Mouse (Mus musculus): ENCODE data around the gene Kcns1.

Kcns1 gene

GRCm38 (mm10) chr2:164170326-164170725 is 587 bp downstream of the Kcns1 start:
- no peak for DNase-seq (ENCODE audit: low spot score)

DNA sequence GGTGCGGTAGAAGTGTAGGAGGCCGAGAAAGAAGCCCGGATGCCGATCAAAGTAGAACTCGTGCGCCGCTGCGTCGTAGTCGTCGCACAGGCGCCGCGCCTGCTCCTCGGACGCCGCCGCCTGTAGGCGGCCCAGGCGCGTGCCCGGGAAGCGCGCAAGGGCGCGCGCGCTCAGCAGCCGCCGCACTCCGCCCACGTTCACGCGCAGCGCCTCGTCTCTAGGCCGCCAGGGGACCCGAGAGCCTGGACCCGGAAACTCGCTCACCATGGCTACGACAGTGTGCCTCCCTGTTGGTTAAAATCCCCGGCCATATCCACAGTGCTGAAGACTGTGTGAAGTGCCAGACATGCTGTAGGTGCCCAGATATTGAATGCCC is 2.4 kb downstream of the Kcns1 start:
- DNase-seq (ENCODE audit: low spot score): no peak

- DNase-seq (ENCODE audit: low spot score): no peak
These were observed 3.0 kb downstream of the Kcns1 start for GRCm38 (mm10) chr2:164167752-164168570.

DNA sequence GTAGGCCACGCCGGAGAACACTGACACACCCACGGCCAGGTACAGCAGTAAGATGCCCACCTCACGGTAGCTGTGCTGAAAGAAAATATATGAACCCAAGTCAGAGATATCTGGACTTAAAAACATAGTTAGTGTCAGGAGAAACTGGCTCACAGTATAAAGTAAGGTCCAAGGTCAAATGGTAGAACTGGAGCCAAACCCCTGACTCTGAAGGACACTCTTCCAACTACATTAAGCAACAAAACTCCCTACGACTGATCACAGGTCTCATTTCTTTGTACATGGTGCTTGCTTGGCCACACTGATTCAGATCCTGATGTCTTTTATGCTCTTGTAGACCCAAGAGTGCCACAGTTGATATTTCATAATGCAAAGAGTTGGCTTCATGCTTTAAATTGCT is 6.0 kb downstream of the Kcns1 start:
- DNase-seq (ENCODE audit: low spot score): no peak

- no peak for DNase-seq (ENCODE audit: low spot score)
These were observed 9.3 kb downstream of the Kcns1 start for GRCm38 (mm10) chr2:164161515-164162055.

DNA sequence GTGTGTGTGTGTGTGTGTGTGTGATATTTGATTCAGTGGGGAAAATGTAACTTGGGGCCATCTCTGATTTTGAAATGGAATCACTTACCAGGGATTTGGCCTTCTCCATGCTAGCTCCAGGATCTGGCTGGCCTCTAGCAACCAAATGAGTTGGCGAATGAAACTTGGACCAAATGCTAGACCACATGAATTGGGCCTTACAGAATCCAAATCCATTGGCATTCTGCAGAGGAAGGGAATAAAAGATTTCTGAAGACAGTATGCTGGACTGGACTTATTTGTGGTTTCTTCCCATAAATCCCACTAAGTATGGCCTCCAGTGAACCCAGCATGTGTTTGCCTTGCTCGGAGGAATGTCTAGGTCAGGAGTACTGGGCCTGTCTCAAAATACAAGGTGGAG is 12.1 kb downstream of the Kcns1 start:
- DNase-seq (ENCODE audit: low spot score): no peak

GRCm38 (mm10) chr2:164156158-164156557 is 14.8 kb downstream of the Kcns1 start:
- no peak for DNase-seq (ENCODE audit: low spot score)

DNA sequence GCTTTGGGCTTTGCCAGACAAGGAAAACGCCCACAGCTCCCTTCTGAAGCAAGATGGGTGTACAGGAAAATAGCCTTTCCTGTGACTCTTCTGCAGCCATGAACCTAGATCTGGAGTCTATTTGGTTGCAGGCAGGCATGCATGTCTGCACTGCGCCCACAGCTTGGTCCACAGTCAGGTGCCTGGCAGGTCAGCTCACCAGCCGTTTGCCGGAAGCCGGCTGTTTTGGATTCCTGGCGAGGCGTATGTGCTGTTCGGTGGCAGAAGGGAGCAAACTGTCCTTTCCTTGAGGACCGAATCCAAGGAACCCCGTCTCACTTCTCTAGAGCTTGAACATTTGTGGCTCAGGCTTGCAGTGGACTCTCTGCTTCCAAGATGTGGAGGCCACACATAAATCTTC is 16.9 kb downstream of the Kcns1 start:
- DNase-seq (ENCODE audit: low spot score): no peak

- DNase-seq (ENCODE audit: low spot score): no peak
These were observed 18.6 kb downstream of the Kcns1 start for GRCm38 (mm10) chr2:164152341-164152740.

DNA sequence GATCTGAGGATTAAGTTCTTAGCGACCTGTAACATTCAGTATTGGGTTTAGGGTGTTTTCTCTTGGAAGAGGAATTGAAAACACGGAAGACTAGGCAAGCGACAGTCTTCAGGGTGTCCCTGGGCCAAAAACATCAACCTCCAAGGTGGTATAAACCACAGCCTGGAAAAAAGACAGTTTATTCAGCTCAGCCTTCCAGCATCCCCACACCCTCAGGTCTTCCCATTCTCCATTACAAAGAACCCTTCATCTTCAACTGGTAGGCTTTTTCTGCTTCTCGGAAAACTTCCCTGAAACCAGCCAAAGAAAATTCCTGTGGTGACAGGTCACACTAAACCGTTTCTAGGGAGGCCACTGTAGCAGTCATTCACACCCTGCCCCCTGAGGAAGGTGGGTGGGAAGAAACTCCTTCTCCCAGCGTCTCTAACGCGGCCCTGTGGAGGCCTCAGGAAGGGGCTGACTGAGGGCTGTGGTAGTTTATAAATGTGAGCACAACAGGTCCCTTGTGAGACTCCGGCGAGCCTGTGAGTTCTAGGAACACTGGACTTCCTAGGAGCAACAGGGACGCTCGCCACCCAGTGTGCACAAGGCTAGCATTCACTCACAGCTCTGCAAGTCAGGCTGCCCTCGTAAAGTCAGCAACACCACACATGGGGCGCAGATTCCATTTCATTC is 20.7 kb downstream of the Kcns1 start:
- no peak for DNase-seq (ENCODE audit: low spot score)

DNA sequence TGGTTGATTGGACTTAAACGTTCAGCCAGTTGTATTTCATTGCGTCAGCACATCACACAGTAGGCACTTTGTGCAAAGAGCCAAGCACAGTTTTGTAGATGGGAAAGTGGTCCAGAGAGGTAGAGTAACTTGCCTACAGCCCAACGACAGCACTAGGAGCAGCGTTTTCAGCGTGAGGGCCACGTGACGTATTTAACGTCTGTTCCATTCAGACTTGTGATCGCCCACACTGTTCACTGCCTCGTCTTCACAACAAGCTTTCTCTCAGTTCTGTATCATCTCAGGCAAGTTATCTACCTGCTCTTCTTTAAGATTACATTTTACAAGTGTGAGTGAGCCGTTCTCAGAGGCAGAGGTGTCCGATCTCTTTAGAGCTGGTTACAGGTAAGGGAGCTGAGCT is 24.4 kb downstream of the Kcns1 start:
- DNase-seq (ENCODE audit: low spot score): no peak

- DNase-seq (ENCODE audit: low spot score): no peak
These were observed 26.4 kb downstream of the Kcns1 start for GRCm38 (mm10) chr2:164144541-164144940.

- DNase-seq (ENCODE audit: low spot score): no peak
These were observed 26.9 kb downstream of the Kcns1 start for GRCm38 (mm10) chr2:164144025-164144424.

GRCm38 (mm10) chr2:164142021-164142420 is 28.9 kb downstream of the Kcns1 start:
- DNase-seq (ENCODE audit: low spot score): no peak

GRCm38 (mm10) chr2:164137754-164138153 is 33.2 kb downstream of the Kcns1 start:
- no peak for DNase-seq (ENCODE audit: low spot score)

DNA sequence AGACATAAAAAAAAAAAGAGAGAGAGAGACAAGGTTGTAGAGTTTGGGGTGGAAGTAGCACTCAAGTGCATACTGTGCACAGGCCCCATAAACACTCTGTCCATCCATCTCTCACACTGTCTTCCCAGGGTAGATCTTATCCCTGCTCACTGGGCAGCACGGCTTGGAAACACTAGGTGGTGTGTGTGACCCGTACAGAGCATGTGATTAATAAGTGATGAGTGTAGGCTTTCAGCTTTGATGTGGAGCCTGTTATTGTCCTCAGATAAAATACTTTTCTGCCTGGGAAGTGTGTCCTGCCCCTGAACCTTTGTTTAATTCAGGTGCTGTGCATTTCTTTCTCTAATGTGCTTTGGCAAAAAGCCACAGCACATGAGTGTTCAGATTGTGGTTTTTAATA is 34.5 kb downstream of the Kcns1 start:
- DNase-seq (ENCODE audit: low spot score): no peak

DNA sequence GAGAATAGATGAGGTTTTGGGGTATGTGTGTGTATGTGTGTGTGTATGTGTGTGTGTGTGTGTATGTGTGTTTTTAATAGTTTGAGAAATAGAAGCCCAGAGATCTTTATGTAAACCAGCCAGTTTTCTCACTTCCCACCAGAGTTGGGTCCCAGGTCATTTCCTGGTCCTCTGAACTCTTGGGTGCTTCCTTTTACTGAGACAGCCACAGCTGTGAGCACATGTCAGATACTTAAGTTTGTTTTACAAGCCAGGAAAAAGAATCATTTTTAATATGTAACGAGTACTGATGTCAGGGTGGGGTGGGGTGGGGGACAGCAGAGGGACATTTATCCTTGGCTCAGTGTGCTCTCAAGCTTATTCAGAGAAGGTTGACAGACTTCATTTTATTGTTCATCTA is 35.5 kb downstream of the Kcns1 start:
- DNase-seq (ENCODE audit: low spot score): no peak

DNA sequence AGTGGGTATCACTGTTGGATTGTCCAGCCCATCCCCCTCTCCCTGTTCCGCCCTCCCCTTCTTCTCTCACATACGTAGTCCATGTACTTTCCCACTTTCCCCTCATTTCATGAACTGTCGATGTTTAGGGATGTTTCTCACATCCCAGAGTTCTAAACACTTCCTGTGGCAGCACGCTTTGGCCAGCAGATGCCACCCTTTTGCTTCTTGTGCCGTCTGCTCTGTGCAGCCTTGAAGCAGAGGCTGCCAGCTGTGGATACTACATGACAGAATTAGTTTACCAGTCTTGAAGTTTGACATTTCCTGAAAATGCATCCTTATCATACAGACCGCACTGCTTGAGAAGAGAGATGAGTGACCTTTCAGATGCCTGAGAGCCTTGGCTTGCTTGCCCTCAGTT is 36.4 kb downstream of the Kcns1 start:
- DNase-seq (ENCODE audit: low spot score): no peak

DNA sequence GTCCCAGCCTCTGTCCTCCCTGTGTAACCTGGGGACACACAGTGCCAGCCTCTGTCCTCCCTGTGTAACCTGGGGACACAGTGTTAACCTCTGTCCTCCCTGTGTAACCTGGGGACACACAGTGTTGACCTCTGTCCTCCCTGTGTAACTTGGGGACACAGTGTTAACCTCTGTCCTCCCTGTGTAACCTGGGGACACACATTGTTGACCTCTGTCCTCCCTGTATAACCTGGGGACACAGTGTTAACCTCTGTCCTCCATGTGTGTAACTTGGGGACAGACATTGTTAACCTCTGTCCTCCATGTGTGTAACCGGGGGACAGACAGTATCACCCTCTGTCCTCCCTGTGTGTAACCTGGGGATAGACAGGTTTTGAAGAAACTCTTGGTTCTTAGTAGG is 39.3 kb downstream of the Kcns1 start:
- no peak for DNase-seq (ENCODE audit: low spot score)

GRCm38 (mm10) chr2:164128576-164129411 is 42.1 kb downstream of the Kcns1 start:
- no peak for DNase-seq (ENCODE audit: low spot score)

DNA sequence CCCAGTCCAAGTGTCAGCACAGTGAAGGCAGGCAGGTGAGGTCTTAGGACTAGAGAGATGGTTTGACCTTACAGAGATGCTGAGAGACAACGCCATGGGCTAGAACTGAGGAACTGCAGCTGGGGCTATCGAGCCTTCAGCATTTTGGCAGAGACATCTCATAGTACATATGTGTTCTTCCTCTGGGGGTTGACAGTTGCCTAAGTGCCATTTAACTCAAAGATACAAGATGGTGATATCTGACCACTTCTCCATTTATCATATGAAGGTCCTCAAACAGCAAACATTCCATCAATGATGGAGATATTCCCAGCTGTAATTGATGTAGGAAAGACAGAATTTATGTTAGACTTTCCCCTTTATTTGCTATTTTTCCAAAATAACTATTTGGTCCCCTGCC is 43.6 kb downstream of the Kcns1 start:
- DNase-seq (ENCODE audit: low spot score): no peak

DNA sequence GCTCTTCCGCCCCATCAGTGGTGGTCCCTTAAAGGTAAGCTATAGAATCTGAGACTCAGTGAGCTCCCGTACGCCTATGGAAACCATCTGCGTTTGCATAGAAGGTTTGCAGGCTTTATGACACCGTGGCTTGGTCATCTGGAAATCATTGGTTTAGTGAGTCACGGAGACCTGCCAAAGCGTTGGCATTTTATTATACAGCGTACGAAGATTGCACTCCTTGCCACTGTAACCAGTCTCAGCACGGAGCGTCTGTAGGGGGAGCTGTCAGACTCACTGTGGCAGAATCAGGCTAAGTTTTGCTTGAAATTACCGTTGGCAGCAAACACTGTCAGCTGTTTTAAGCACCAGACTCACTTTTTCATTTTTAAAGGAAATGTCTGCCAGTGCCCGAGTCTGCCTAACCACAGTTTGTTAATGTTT is 44.4 kb downstream of the Kcns1 start:
- DNase-seq (ENCODE audit: low spot score): no peak
